Mouse (Mus musculus) liver, postnatal 0 days (tissue): ENCODE measurements around the gene Acad12. TPM values are rescaled to one million over a fixed set of nuclear protein-coding genes. Genes with fewer than 3 reads are reported as not detected.

ENCODE experiments used
- ATAC-seq: fragments of 200-750 bp; cut with Nextera tagmentation; 2 replicates; pipeline ENCODE4 v1.8.0; 2017; ENCODE audit warnings: mild to moderate bottlenecking, moderate library complexity
- DNase-seq: peaks from one replicate; pipeline ENCODE4 v3.0.0-alpha.2; 2016
- H3K27ac ChIP-seq: fragments of 300-500 bp; sonication (generic); 2 replicates; pipeline ENCODE4 v1.5.1; 2014; ENCODE audit warnings: antibody characterized with exemption, moderate library complexity, mild to moderate bottlenecking, low read depth
- H3K27me3 ChIP-seq: fragments of 300-500 bp; sonication (generic); 2 replicates; pipeline ENCODE4 v1.6.1; 2014; ENCODE audit warnings: low read length, control low read depth, mixed read lengths; ENCODE audit not compliant: insufficient read depth
- H3K36me3 ChIP-seq: fragments of 300-500 bp; sonication (generic); replicated peaks from 2 replicates; pipeline ENCODE4 v1.6.1; 2014; ENCODE audit warnings: mild to moderate bottlenecking, control low read depth, low read length, moderate library complexity, mixed read lengths; ENCODE audit not compliant: insufficient read depth
- H3K4me1 ChIP-seq: fragments of 300-500 bp; sonication (generic); 2 replicates; pipeline ENCODE4 v1.6.1; 2014; ENCODE audit warnings: antibody characterized with exemption, mild to moderate bottlenecking, control low read depth; ENCODE audit not compliant: insufficient read depth
- H3K4me2 ChIP-seq: fragments of 300-500 bp; sonication (generic); 2 replicates; pipeline ENCODE4 v1.6.1; 2014; ENCODE audit warnings: low read depth, mild to moderate bottlenecking, low read length, moderate library complexity, mixed read lengths
- H3K4me3 ChIP-seq: fragments of 300-500 bp; sonication (generic); 2 replicates; pipeline ENCODE4 v1.5.1; 2014; ENCODE audit warnings: low read depth, low read length
- H3K9ac ChIP-seq: fragments of 300-500 bp; sonication (generic); replicated peaks from 2 replicates; pipeline ENCODE4 v1.6.1; 2014; ENCODE audit warnings: mild to moderate bottlenecking, moderate library complexity
- H3K9me3 ChIP-seq: fragments of 300-500 bp; sonication (generic); 2 replicates; pipeline ENCODE4 v1.6.1; 2016; ENCODE audit warnings: mild to moderate bottlenecking, control low read depth, low read length, mixed read lengths
- CTCF ChIP-seq: sonication (generic); IDR thresholded peaks from 2 replicates; pipeline ENCODE4 v1.5.1; 2016; ENCODE audit warnings: antibody characterized with exemption, low read depth
- EP300 ChIP-seq: IDR thresholded peaks from 2 replicates; pipeline ENCODE4 v1.6.1; 2016; ENCODE audit warnings: antibody characterized with exemption, low read depth, mild to moderate bottlenecking
- WGBS: fragments of 180-500 bp; shearing (Covaris S2); extraction: QIAGEN DNeasy Blood & Tissue Kit; methylation state at CpG from one replicate; pipeline ENCODE4 v1.1.7; 2014; ENCODE audit not compliant: insufficient replicate concordance; 5-methylcytosine and 5-hydroxymethylcytosine counted together
- polyA plus RNA-seq: library from polyadenylated mRNA; unstranded; fragments of >200 nt; fragmentation: Nextera tagmentation; extraction: Ambion mirVana; gene quantifications from 2 replicates; pipeline ENCODE4 v1.2.1, GENCODE M21; 2015

The Acad12 gene
- polyA plus RNA-seq, 1 experiment from 2014 or later, result 1.6 TPM

- WGBS, result 76% methylated on average over 6 of the region's 6 CpGs
- H3K4me2 ChIP-seq, result peak overlapping the region; percentile 19; the same call in 1 of the 2 replicates
- H3K27ac ChIP-seq, result 0 out of 2 replicates have a peak overlapping the region, but pooled peaks have one; percentile 98
- no peak overlapping the region for H3K4me3 ChIP-seq
- H3K4me1 ChIP-seq, result peaks cover 58% of the 10 kb centered on the region
- TF ChIP-seq CTCF, result no peak
- TF ChIP-seq EP300, result no peak
- no peak for DNase-seq
- H3K27me3 ChIP-seq, result no peaks in the 10 kb centered on the region
- H3K9ac ChIP-seq, result no peak overlapping the region
- H3K36me3 ChIP-seq, result peaks cover 3% of the 10 kb centered on the region; the same call in 1 of the 2 replicates
- no peaks in the 10 kb centered on the region for H3K9me3 ChIP-seq
- no peak for ATAC-seq
These were observed 28.8 kb downstream of the Acad12 start for GRCm38 (mm10) chr5:121589928-121590327.

DNA sequence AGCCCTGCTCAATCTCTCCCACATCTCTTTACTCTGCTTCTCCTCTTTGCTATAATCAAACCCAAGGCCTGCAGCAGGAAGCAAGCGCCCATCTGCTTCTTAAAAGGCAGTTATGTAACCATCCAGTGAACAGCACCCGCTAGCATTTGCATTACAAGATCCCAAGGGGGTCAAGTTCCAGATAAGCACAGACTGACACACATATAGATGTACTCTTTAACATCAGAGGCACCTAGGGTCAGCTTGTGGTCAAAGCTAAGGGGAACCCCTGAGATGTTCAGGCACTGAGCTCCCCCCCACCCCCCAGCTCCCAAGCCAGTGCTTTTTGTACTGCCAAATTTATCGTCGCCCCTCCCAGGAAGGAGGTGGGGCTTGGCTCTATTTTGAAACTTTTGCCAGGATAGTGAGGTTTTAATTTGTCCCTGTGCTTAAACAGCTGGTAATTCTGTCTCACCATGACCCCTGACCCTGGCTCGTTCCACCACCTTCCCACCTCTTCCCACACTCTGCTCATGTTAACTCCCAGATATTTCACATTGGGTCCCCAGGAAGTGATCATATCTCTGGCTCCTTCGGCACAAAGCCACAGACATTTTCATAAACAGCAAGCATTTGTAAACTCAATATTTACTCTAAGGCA, 32.2 kb downstream of the Acad12 start:
- peak; percentile 68 for DNase-seq
- peak; percentile 44 for ATAC-seq
- Histone ChIP-seq H3K4me1 (peaks cover 51% of the 10 kb centered on the region), H3K9me3 (no peaks in the 10 kb centered on the region), H3K36me3 (peaks cover 4% of the 10 kb centered on the region; the same call in 1 of the 2 replicates), H3K4me2 (peak overlapping the region; percentile 54), H3K27me3 (no peaks in the 10 kb centered on the region), H3K9ac (no peak overlapping the region; the same call in 1 of the 2 replicates), H3K4me3 (0 out of 2 replicates have a peak overlapping the region, but pooled peaks have one; percentile 1), H3K27ac (peak overlapping the region; percentile 70)
- WGBS, result 3% methylated on average over 6 of the region's 6 CpGs
- no peak for TF ChIP-seq CTCF
- no peak for TF ChIP-seq EP300

DNA sequence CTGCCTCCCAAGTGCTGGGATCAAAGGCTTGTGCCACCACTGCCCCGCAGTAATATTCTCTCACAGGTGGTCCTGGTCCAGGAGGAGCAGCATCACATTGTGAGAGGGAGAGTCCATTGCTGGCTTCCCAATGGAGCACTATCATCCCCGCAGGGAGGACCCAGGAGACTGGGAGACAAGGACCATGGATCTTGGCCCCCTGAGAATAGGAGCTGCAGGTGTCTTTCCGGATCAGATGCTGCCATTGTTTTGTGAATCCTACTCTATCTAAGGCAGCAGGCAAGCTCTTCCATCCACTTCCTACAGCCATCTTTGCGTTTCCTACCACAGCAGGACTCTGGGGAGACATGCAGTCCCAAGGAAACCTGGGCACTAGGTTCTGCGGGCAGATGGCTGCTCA, 33.0 kb downstream of the Acad12 start:
- ATAC-seq, result no peak
- Histone ChIP-seq H3K4me1 (peaks cover 51% of the 10 kb centered on the region), H3K27me3 (no peaks in the 10 kb centered on the region), H3K4me3 (no peak overlapping the region), H3K4me2 (peak overlapping the region; percentile 54), H3K9ac (no peak overlapping the region), H3K36me3 (peaks cover 4% of the 10 kb centered on the region), H3K27ac (peak overlapping the region; percentile 70), H3K9me3 (no peaks in the 10 kb centered on the region)
- TF ChIP-seq CTCF, result no peak
- no peak for TF ChIP-seq EP300
- no peak for DNase-seq
- WGBS, result 79% methylated on average over 5 of the region's 5 CpGs

GRCm38 (mm10) chr5:121585005-121585404, 33.7 kb downstream of the Acad12 start:
- ATAC-seq (no peak), DNase-seq (no peak)
- peaks cover 9% of the 10 kb centered on the region for H3K36me3 ChIP-seq
- TF ChIP-seq CTCF (no peak), EP300 (no peak)
- peak overlapping the region; percentile 70; the same call in 1 of the 2 replicates for H3K27ac ChIP-seq
- 92% methylated on average over 10 of the region's 10 CpGs for WGBS
- H3K9me3 ChIP-seq, result no peaks in the 10 kb centered on the region
- H3K9ac ChIP-seq, result no peak overlapping the region
- H3K4me3 ChIP-seq, result no peak overlapping the region
- no peaks in the 10 kb centered on the region for H3K27me3 ChIP-seq
- peak overlapping the region; percentile 29 for H3K4me2 ChIP-seq
- peaks cover 45% of the 10 kb centered on the region for H3K4me1 ChIP-seq

GRCm38 (mm10) chr5:121583765-121584501, 34.8 kb downstream of the Acad12 start:
- Histone ChIP-seq H3K36me3 (peaks cover 16% of the 10 kb centered on the region), H3K9ac (peak overlapping the region; percentile 17; the same call in 1 of the 2 replicates), H3K27ac (peak overlapping the region; percentile 70), H3K9me3 (no peaks in the 10 kb centered on the region), H3K4me3 (no peak overlapping the region), H3K27me3 (no peaks in the 10 kb centered on the region), H3K4me2 (peak overlapping the region; percentile 47), H3K4me1 (peaks cover 44% of the 10 kb centered on the region)
- DNase-seq, result peak; percentile 88
- ATAC-seq, result peak; percentile 84
- peak; percentile 89 for TF ChIP-seq CTCF
- TF ChIP-seq EP300, result peak; percentile 45; the same call in 1 of the 2 replicates
- whole genome bisulfite sequencing, result 31% methylated on average over 12 of the region's 12 CpGs

GRCm38 (mm10) chr5:121581945-121582344, 36.8 kb downstream of the Acad12 start:
- Histone ChIP-seq H3K4me3 (no peak overlapping the region), H3K4me2 (no peak overlapping the region), H3K9ac (no peak overlapping the region), H3K4me1 (peaks cover 32% of the 10 kb centered on the region), H3K27me3 (no peaks in the 10 kb centered on the region), H3K36me3 (peaks cover 33% of the 10 kb centered on the region), H3K27ac (0 out of 2 replicates have a peak overlapping the region, but pooled peaks have one; percentile 11), H3K9me3 (no peaks in the 10 kb centered on the region)
- DNase-seq, result no peak
- no peak for ATAC-seq
- TF ChIP-seq CTCF (no peak), EP300 (no peak)
- WGBS, result 81% methylated on average over 8 of the region's 8 CpGs
